Mouse (Mus musculus) cerebellum, adult 11-12 months (tissue): ENCODE results near the gene Jag2.

Experiments used
- DNase-seq: peaks from one replicate; pipeline ENCODE4 v3.0.0; 2022

Jag2 gene

GRCm38 (mm10) chr12:112898351-112898750, 31.2 kb downstream of the Jag2 start:
- no peak for DNase-seq

- no peak for DNase-seq
Measured at GRCm38 (mm10) chr12:112897522-112898212, 31.9 kb downstream of the Jag2 start.

GRCm38 (mm10) chr12:112894969-112895368, 34.6 kb downstream of the Jag2 start:
- no peak for DNase-seq

GRCm38 (mm10) chr12:112894303-112894884, 35.2 kb downstream of the Jag2 start:
- no peak for DNase-seq

GRCm38 (mm10) chr12:112885465-112885864, 44.1 kb downstream of the Jag2 start:
- no peak for DNase-seq

- no peak for DNase-seq
Measured at GRCm38 (mm10) chr12:112881301-112881815, 48.2 kb downstream of the Jag2 start.

GRCm38 (mm10) chr12:112880661-112881060, 48.9 kb downstream of the Jag2 start:
- no peak for DNase-seq

- no peak for DNase-seq
Measured at GRCm38 (mm10) chr12:112879731-112880130, 49.8 kb downstream of the Jag2 start.

- DNase-seq = no peak
Measured at GRCm38 (mm10) chr12:112877607-112878020, 52.0 kb downstream of the Jag2 start.

- DNase-seq = no peak
Measured at GRCm38 (mm10) chr12:112877073-112877576, 52.5 kb downstream of the Jag2 start.

GRCm38 (mm10) chr12:112876332-112877072, 53.1 kb downstream of the Jag2 start:
- DNase-seq = no peak

- DNase-seq = peak; percentile 81
Measured at GRCm38 (mm10) chr12:112875225-112876013, 54.2 kb downstream of the Jag2 start.

GRCm38 (mm10) chr12:112874199-112874598, 55.4 kb downstream of the Jag2 start:
- DNase-seq = no peak

- DNase-seq = no peak
Measured at GRCm38 (mm10) chr12:112873452-112874190, 56.0 kb downstream of the Jag2 start.

GRCm38 (mm10) chr12:112872991-112873390, 56.6 kb downstream of the Jag2 start:
- DNase-seq = no peak

GRCm38 (mm10) chr12:112871272-112871671, 58.3 kb downstream of the Jag2 start:
- DNase-seq = no peak

GRCm38 (mm10) chr12:112870775-112871174, 58.8 kb downstream of the Jag2 start:
- no peak for DNase-seq

GRCm38 (mm10) chr12:112869783-112870204, 59.8 kb downstream of the Jag2 start:
- DNase-seq = no peak

- DNase-seq = no peak
Measured at GRCm38 (mm10) chr12:112868178-112869087, 61.1 kb downstream of the Jag2 start, which contains the start of gene Gpr132. TSS of gene Gpr132 (minus strand) at chr12:112868228.

GRCm38 (mm10) chr12:112867106-112867674, 62.4 kb downstream of the Jag2 start:
- DNase-seq = no peak
